Mouse (Mus musculus): Measurements from ENCODE around the gene Atg10. TPM values are rescaled to one million over a fixed set of nuclear protein-coding genes. Genes with fewer than 3 reads are reported as not detected.

Gene Atg10
- polyA plus RNA-seq, 1 experiment from 2014 or later = 21.7 TPM

- no peak for DNase-seq (ENCODE audit: low spot score)
Measured at GRCm38 (mm10) chr13:90894819-90895218, 328.9 kb downstream of the Atg10 start.

- no peak for DNase-seq (ENCODE audit: low spot score)
Measured at GRCm38 (mm10) chr13:90890111-90890510, 333.7 kb downstream of the Atg10 start.

GRCm38 (mm10) chr13:90886568-90886983, 337.2 kb downstream of the Atg10 start:
- peak; percentile 66 for DNase-seq (ENCODE audit: low spot score)

GRCm38 (mm10) chr13:90885856-90886532, 337.8 kb downstream of the Atg10 start:
- DNase-seq (ENCODE audit: low spot score) = peak; percentile 40

Other genes starting within 250 kb of the Atg10 start
- gene Ssbp2, start 236.3 kb upstream of the Atg10 start, polyA plus RNA-seq (2015; fragmentation: Nextera tagmentation; extraction: Ambion mirVana) = 240 and 282 TPM in 2 replicates

All from thymus, postnatal 0 days (tissue).